Mouse (Mus musculus): Measurements from ENCODE around the gene Trak1. TPM values are rescaled to one million over a fixed set of nuclear protein-coding genes. Genes with fewer than 3 reads are reported as not detected.
A peak's percentile ranks its signal among the peaks of the same experiment; 100 is the strongest.
"Not testable (repeated sequence)": the region's sequence is repeated elsewhere in the genome, so short reads cannot be mapped to it uniquely, and the experiment has no call there.

Trak1 gene
- total and polyA plus RNA-seq, 2 experiments, result 50.3 to 61.2 TPM

GRCm38 (mm10) chr9:121322034-121322433, 24.7 kb downstream of the Trak1 start:
- no peak overlapping the region for H3K9ac ChIP-seq (ENCODE audit: low read depth, low read length)
- H3K27ac ChIP-seq (replicated peaks; ENCODE audit: insufficient read depth, low read depth, low read length), result no peak overlapping the region
- no peak overlapping the region for H3K4me3 ChIP-seq (ENCODE audit: insufficient read depth, low read depth, low read length)
- H3K4me1 ChIP-seq (ENCODE audit: control insufficient read depth, insufficient read depth, low read length), result no peaks in the 10 kb centered on the region
- no peaks in the 10 kb centered on the region for H3K36me3 ChIP-seq (ENCODE audit: control insufficient read depth, insufficient read depth, low read length)
- no peaks in the 10 kb centered on the region for H3K27me3 ChIP-seq (ENCODE audit: control insufficient read depth, insufficient read depth, low read length)
- 96% methylated on average over 14 of the region's 14 CpGs for WGBS
- TF ChIP-seq CTCF (IDR thresholded peaks at IDR 0.05; ENCODE audit: low read depth, low read length) (no peak), POLR2A (IDR thresholded peaks at IDR 0.05; ENCODE audit: extremely low read depth, insufficient read depth, low read length) (no peak)
- peaks cover 17% of the 10 kb centered on the region; the same call in 1 of the 2 replicates for H3K79me2 ChIP-seq (ENCODE audit: control insufficient read depth, insufficient read depth, low read length)
- no peak for DNase-seq (ENCODE audit: extremely low read depth, low read depth, low spot score)

GRCm38 (mm10) chr9:121328342-121328741, 31.0 kb downstream of the Trak1 start:
- H3K4me1 ChIP-seq (ENCODE audit: control insufficient read depth, insufficient read depth, low read length); H3K36me3 ChIP-seq (ENCODE audit: control insufficient read depth, insufficient read depth, low read length); H3K27ac ChIP-seq (replicated peaks; ENCODE audit: insufficient read depth, low read depth, low read length); DNase-seq (ENCODE audit: extremely low read depth, low read depth, low spot score); H3K4me3 ChIP-seq (ENCODE audit: insufficient read depth, low read depth, low read length); H3K9ac ChIP-seq (ENCODE audit: low read depth, low read length); H3K27me3 ChIP-seq (ENCODE audit: control insufficient read depth, insufficient read depth, low read length): not testable (repeated sequence)
- 99% methylated on average over 17 of the region's 21 CpGs for WGBS
- peaks cover 30% of the 10 kb centered on the region for H3K79me2 ChIP-seq (ENCODE audit: control insufficient read depth, insufficient read depth, low read length)

- H3K27me3 ChIP-seq (ENCODE audit: control insufficient read depth, insufficient read depth, low read length), result no peaks in the 10 kb centered on the region
- no peaks in the 10 kb centered on the region; the same call in 1 of the 2 replicates for H3K36me3 ChIP-seq (ENCODE audit: control insufficient read depth, insufficient read depth, low read length)
- no peak for TF ChIP-seq POLR2A (IDR thresholded peaks at IDR 0.05; ENCODE audit: extremely low read depth, insufficient read depth, low read length)
- TF ChIP-seq CTCF (IDR thresholded peaks at IDR 0.05; ENCODE audit: low read depth, low read length), result no peak
- peak overlapping the region; percentile 34; the same call in 1 of the 2 replicates for H3K27ac ChIP-seq (replicated peaks; ENCODE audit: insufficient read depth, low read depth, low read length)
- 78% methylated on average over 8 of the region's 8 CpGs for WGBS
- no peak for DNase-seq (ENCODE audit: extremely low read depth, low read depth, low spot score)
- no peak overlapping the region for H3K4me3 ChIP-seq (ENCODE audit: insufficient read depth, low read depth, low read length)
- no peaks in the 10 kb centered on the region; the same call in 1 of the 2 replicates for H3K4me1 ChIP-seq (ENCODE audit: control insufficient read depth, insufficient read depth, low read length)
- no peak overlapping the region for H3K9ac ChIP-seq (ENCODE audit: low read depth, low read length)
- peaks cover 38% of the 10 kb centered on the region for H3K79me2 ChIP-seq (ENCODE audit: control insufficient read depth, insufficient read depth, low read length)
Observed at GRCm38 (mm10) chr9:121329181-121329580, 31.9 kb downstream of the Trak1 start.

GRCm38 (mm10) chr9:121330065-121330464, 32.8 kb downstream of the Trak1 start:
- Histone ChIP-seq H3K4me3 (ENCODE audit: insufficient read depth, low read depth, low read length) (no peak overlapping the region), H3K36me3 (ENCODE audit: control insufficient read depth, insufficient read depth, low read length) (no peaks in the 10 kb centered on the region; the same call in 1 of the 2 replicates), H3K79me2 (ENCODE audit: control insufficient read depth, insufficient read depth, low read length) (peaks cover 42% of the 10 kb centered on the region), H3K4me1 (ENCODE audit: control insufficient read depth, insufficient read depth, low read length) (no peaks in the 10 kb centered on the region; the same call in none of the 2 replicates), H3K9ac (ENCODE audit: low read depth, low read length) (no peak overlapping the region), H3K27me3 (ENCODE audit: control insufficient read depth, insufficient read depth, low read length) (no peaks in the 10 kb centered on the region), H3K27ac (replicated peaks; ENCODE audit: insufficient read depth, low read depth, low read length) (peak overlapping the region; percentile 28; the same call in 1 of the 2 replicates)
- DNase-seq (ENCODE audit: extremely low read depth, low read depth, low spot score), result peak; percentile 50
- WGBS, result 86% methylated on average over 5 of the region's 5 CpGs
- TF ChIP-seq POLR2A (IDR thresholded peaks at IDR 0.05; ENCODE audit: extremely low read depth, insufficient read depth, low read length), result no peak
- TF ChIP-seq CTCF (IDR thresholded peaks at IDR 0.05; ENCODE audit: low read depth, low read length), result no peak

- no peak overlapping the region for H3K9ac ChIP-seq (ENCODE audit: low read depth, low read length)
- WGBS, result 59% methylated on average over 5 of the region's 5 CpGs
- no peak overlapping the region for H3K4me3 ChIP-seq (ENCODE audit: insufficient read depth, low read depth, low read length)
- no peak for TF ChIP-seq CTCF (IDR thresholded peaks at IDR 0.05; ENCODE audit: low read depth, low read length)
- peaks cover 52% of the 10 kb centered on the region for H3K79me2 ChIP-seq (ENCODE audit: control insufficient read depth, insufficient read depth, low read length)
- no peaks in the 10 kb centered on the region; the same call in none of the 2 replicates for H3K4me1 ChIP-seq (ENCODE audit: control insufficient read depth, insufficient read depth, low read length)
- DNase-seq (ENCODE audit: extremely low read depth, low read depth, low spot score), result no peak
- H3K27me3 ChIP-seq (ENCODE audit: control insufficient read depth, insufficient read depth, low read length), result no peaks in the 10 kb centered on the region
- no peak overlapping the region for H3K27ac ChIP-seq (replicated peaks; ENCODE audit: insufficient read depth, low read depth, low read length)
- no peaks in the 10 kb centered on the region; the same call in 1 of the 2 replicates for H3K36me3 ChIP-seq (ENCODE audit: control insufficient read depth, insufficient read depth, low read length)
Observed at GRCm38 (mm10) chr9:121331438-121331837, 34.1 kb downstream of the Trak1 start.

DNA sequence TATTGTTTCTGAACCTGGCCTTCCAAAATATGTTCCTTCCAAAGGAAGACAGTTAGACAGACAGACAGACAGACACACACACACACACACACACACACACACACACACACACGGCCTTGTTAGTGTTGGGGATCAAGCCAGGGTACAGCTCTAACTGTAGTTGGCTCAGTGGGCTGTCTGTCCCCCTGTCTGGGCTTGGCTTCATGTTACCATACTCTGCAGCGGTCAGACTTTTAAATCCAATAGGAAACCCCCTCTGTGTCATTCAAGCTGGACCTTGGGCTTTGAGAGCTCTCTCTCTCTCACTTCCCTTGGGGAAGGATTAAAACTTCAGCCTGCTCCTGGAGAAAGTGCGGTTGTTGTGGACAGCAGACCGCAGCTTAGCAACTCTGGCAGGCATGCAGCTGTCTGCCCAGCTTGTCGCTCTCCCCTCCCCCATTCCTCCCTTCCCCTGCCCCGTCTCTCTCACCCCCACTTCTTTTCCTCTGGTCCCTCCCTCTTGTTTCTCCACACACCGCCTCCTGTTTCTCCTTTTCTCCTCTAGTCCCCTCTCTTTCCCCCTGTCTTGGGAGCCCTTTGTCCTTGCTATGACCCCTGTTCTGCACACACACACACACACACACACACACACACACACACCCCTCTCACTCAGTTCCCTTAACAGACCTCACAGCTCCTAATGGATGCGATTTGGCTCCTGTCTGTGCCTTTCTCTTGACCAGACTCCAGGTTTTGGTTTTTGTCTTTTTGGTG, 34.8 kb downstream of the Trak1 start:
- no peak overlapping the region for H3K4me3 ChIP-seq (ENCODE audit: insufficient read depth, low read depth, low read length)
- no peak overlapping the region; the same call in 1 of the 2 replicates for H3K27ac ChIP-seq (replicated peaks; ENCODE audit: insufficient read depth, low read depth, low read length)
- H3K4me1 ChIP-seq (ENCODE audit: control insufficient read depth, insufficient read depth, low read length), result no peaks in the 10 kb centered on the region; the same call in none of the 2 replicates
- no peak for TF ChIP-seq CTCF (IDR thresholded peaks at IDR 0.05; ENCODE audit: low read depth, low read length)
- no peak for TF ChIP-seq POLR2A (IDR thresholded peaks at IDR 0.05; ENCODE audit: extremely low read depth, insufficient read depth, low read length)
- H3K36me3 ChIP-seq (ENCODE audit: control insufficient read depth, insufficient read depth, low read length), result no peaks in the 10 kb centered on the region; the same call in 1 of the 2 replicates
- H3K79me2 ChIP-seq (ENCODE audit: control insufficient read depth, insufficient read depth, low read length), result peaks cover 55% of the 10 kb centered on the region
- H3K27me3 ChIP-seq (ENCODE audit: control insufficient read depth, insufficient read depth, low read length), result no peaks in the 10 kb centered on the region
- no peak for DNase-seq (ENCODE audit: extremely low read depth, low read depth, low spot score)
- no peak overlapping the region for H3K9ac ChIP-seq (ENCODE audit: low read depth, low read length)
- 34% methylated on average over 8 of the region's 8 CpGs for WGBS
